Mouse (Mus musculus) gonadal fat pad, adult 2 months (tissue): ENCODE results near the gene Gm10471. TPM values are rescaled to one million over a fixed set of nuclear protein-coding genes. Genes with fewer than 3 reads are reported as not detected.
"Not testable (repeated sequence)": the region's sequence is repeated elsewhere in the genome, so short reads cannot be mapped to it uniquely, and the experiment has no call there.

Experiments
- DNase-seq: peaks from one replicate; pipeline ENCODE4 v3.0.0-alpha.2; 2012; ENCODE audit warnings: low read depth
- polyA plus RNA-seq: library from polyadenylated mRNA; depleted of rRNA; stranded (reverse); fragments of >200 nt; gene quantifications from 2 replicates; pipeline ENCODE4 v1.2.3, GENCODE M21; 2012; rRNA removed

The Gm10471 gene
- not detected in 2 replicates for polyA plus RNA-seq

- DNase-seq = not testable (repeated sequence)
These were observed at the start of gene Gm10471 for GRCm38 (mm10) chr5:26089191-26089590. Gene Gm10471, minus strand, starts transcription at chr5:26089291.

- DNase-seq = not testable (repeated sequence)
These were observed 32.2 kb upstream of the Gm10471 start, which contains the start of gene Gm10220 for GRCm38 (mm10) chr5:26121321-26121720. Gene Gm10220, minus strand, starts transcription at chr5:26121421.

- not testable (repeated sequence) for DNase-seq
These were observed 16.2 kb upstream of the Gm10471 start, which contains the start of gene 5031410I06Rik for GRCm38 (mm10) chr5:26105262-26105661. Gene 5031410I06Rik, minus strand, starts transcription at chr5:26105362.

GRCm38 (mm10) chr5:26079023-26079422, 10.1 kb downstream of the Gm10471 start:
- not testable (repeated sequence) for DNase-seq

- no peak for DNase-seq
These were observed 18.4 kb downstream of the Gm10471 start for GRCm38 (mm10) chr5:26070716-26071115.

GRCm38 (mm10) chr5:26058481-26058880, 30.6 kb downstream of the Gm10471 start, which contains the start of gene Gm7347:
Gene Gm7347, minus strand, starts transcription at chr5:26058581.
- not testable (repeated sequence) for DNase-seq

- DNase-seq = not testable (repeated sequence)
These were observed 49.6 kb downstream of the Gm10471 start, which contains the start of gene Speer4a for GRCm38 (mm10) chr5:26039458-26039857. Gene Speer4a, minus strand, starts transcription at chr5:26039558.

Other genes starting within 250 kb of the Gm10471 start
- not detected in 2 replicates for gene Gm21663, start 146.9 kb downstream of the Gm10471 start, polyA plus RNA-seq
- gene Gm21671, start 134.9 kb downstream of the Gm10471 start, polyA plus RNA-seq = 0.04 TPM in 1 of 2 replicates, not detected in the other
- not detected in 2 replicates for gene Gm21680, start 116.6 kb downstream of the Gm10471 start, polyA plus RNA-seq
- gene Gm21698, start 100.6 kb downstream of the Gm10471 start, polyA plus RNA-seq = not detected in 2 replicates
- not detected in 2 replicates for gene Gm1979, start 84.5 kb downstream of the Gm10471 start, polyA plus RNA-seq
- gene Gm5862, start 66.4 kb downstream of the Gm10471 start, polyA plus RNA-seq = not detected in 2 replicates
- 0.04 TPM in 1 of 2 replicates, not detected in the other for gene Speer4a, start 49.7 kb downstream of the Gm10471 start, polyA plus RNA-seq
- gene Gm7347, start 30.7 kb downstream of the Gm10471 start, polyA plus RNA-seq = not detected in 2 replicates
- not detected in 2 replicates for gene 5031410I06Rik, start 16.1 kb upstream of the Gm10471 start, polyA plus RNA-seq
- gene Gm10220, start 32.1 kb upstream of the Gm10471 start, polyA plus RNA-seq = not detected in 2 replicates
- gene Gm7361, start 168.4 kb upstream of the Gm10471 start, polyA plus RNA-seq = not detected in 2 replicates